Mouse (Mus musculus): ENCODE data around the gene Ppp1r14d.

- TF ChIP-seq CTCF (IDR thresholded peaks at IDR 0.05; ENCODE audit: low read depth) = no peak
- TF ChIP-seq EP300 (IDR thresholded peaks at IDR 0.05; ENCODE audit: low read depth) = no peak
Measured at GRCm38 (mm10) chr2:119277810-119278209, 48.1 kb upstream of the Ppp1r14d start.
